Mouse (Mus musculus): ENCODE measurements around the gene Wdr1. TPM values are rescaled to one million over a fixed set of nuclear protein-coding genes. Genes with fewer than 3 reads are reported as not detected.
"Not testable (repeated sequence)": the region's sequence is repeated elsewhere in the genome, so short reads cannot be mapped to it uniquely, and the experiment has no call there.

Wdr1 gene
- polyA plus RNA-seq, 1 experiment from 2014 or later, result 188 TPM

- not testable (repeated sequence) for H3K27me3 ChIP-seq; H3K27ac ChIP-seq; ATAC-seq (ENCODE audit: insufficient number of reproducible peaks, insufficient read depth, low FRiP score, low TSS enrichment, low read depth); H3K36me3 ChIP-seq; H3K9me3 ChIP-seq
- peak overlapping the region; percentile 56 for H3K4me2 ChIP-seq
- H3K4me3 ChIP-seq (replicated peaks), result peak overlapping the region; percentile 23
- 0 out of 2 replicates have a peak overlapping the region, but pooled peaks have one; percentile 18 for H3K9ac ChIP-seq (replicated peaks)
- H3K4me1 ChIP-seq (replicated peaks), result peaks cover 30% of the 10 kb centered on the region
Measured at GRCm38 (mm10) chr5:38479545-38479907, 83.5 kb downstream of the Wdr1 start.

- Histone ChIP-seq H3K27ac (no peak overlapping the region), H3K27me3 (no peaks in the 10 kb centered on the region), H3K4me3 (replicated peaks) (no peak overlapping the region), H3K36me3 (no peaks in the 10 kb centered on the region), H3K4me2 (no peak overlapping the region; the same call in 1 of the 2 replicates), H3K9ac (replicated peaks) (no peak overlapping the region), H3K4me1 (replicated peaks) (peaks cover 26% of the 10 kb centered on the region), H3K9me3 (no peaks in the 10 kb centered on the region)
- 60% methylated on average over 4 of the region's 4 CpGs for WGBS
- no peak for ATAC-seq (ENCODE audit: insufficient number of reproducible peaks, insufficient read depth, low FRiP score, low TSS enrichment, low read depth)
Measured at GRCm38 (mm10) chr5:38479027-38479426, 84.0 kb downstream of the Wdr1 start.

GRCm38 (mm10) chr5:38477731-38478445 lies 85.1 kb downstream of the Wdr1 start:
- H3K4me2 ChIP-seq, result no peak overlapping the region
- H3K4me1 ChIP-seq (replicated peaks), result peaks cover 21% of the 10 kb centered on the region
- no peaks in the 10 kb centered on the region for H3K9me3 ChIP-seq
- ATAC-seq (ENCODE audit: insufficient number of reproducible peaks, insufficient read depth, low FRiP score, low TSS enrichment, low read depth), result 0 out of 2 replicates have a peak, but pooled peaks have one; percentile 52
- H3K27me3 ChIP-seq, result no peaks in the 10 kb centered on the region
- H3K4me3 ChIP-seq (replicated peaks), result no peak overlapping the region
- H3K9ac ChIP-seq (replicated peaks), result no peak overlapping the region
- 86% methylated on average over 7 of the region's 7 CpGs for WGBS
- H3K36me3 ChIP-seq, result no peaks in the 10 kb centered on the region
- no peak overlapping the region for H3K27ac ChIP-seq

GRCm38 (mm10) chr5:38476861-38477565 lies 86.0 kb downstream of the Wdr1 start:
- H3K4me3 ChIP-seq (replicated peaks), result no peak overlapping the region
- H3K9ac ChIP-seq (replicated peaks), result no peak overlapping the region
- whole genome bisulfite sequencing, result 81% methylated on average over 25 of the region's 25 CpGs
- H3K4me1 ChIP-seq (replicated peaks), result peaks cover 21% of the 10 kb centered on the region
- no peaks in the 10 kb centered on the region for H3K36me3 ChIP-seq
- no peak for ATAC-seq (ENCODE audit: insufficient number of reproducible peaks, insufficient read depth, low FRiP score, low TSS enrichment, low read depth)
- no peaks in the 10 kb centered on the region for H3K9me3 ChIP-seq
- H3K27ac ChIP-seq, result no peak overlapping the region
- no peaks in the 10 kb centered on the region for H3K27me3 ChIP-seq
- H3K4me2 ChIP-seq, result no peak overlapping the region

Other genes starting within 250 kb of the Wdr1 start
- not detected in 2 replicates for gene Drd5, start 243.9 kb downstream of the Wdr1 start, polyA plus RNA-seq (2016; fragmentation: Nextera tagmentation; extraction: Ambion mirVana)
- gene Slc2a9, start 60.1 kb downstream of the Wdr1 start, polyA plus RNA-seq (2016; fragmentation: Nextera tagmentation; extraction: Ambion mirVana), result 0.36 and 0.69 TPM in 2 replicates
- gene Zfp518b, start 121.6 kb upstream of the Wdr1 start, polyA plus RNA-seq (2016; fragmentation: Nextera tagmentation; extraction: Ambion mirVana), result 35.0 and 38.3 TPM in 2 replicates

Data from limb, embryonic 12.5 days (tissue).